Mouse (Mus musculus) embryo, embryonic 10 days (tissue): ENCODE results near the gene C1ra.
"Not testable (repeated sequence)": the region's sequence is repeated elsewhere in the genome, so short reads cannot be mapped to it uniquely, and the experiment has no call there.

Source experiments
- DNase-seq: peaks from one replicate; pipeline ENCODE4 v3.0.0-alpha.2; 2015; ENCODE audit warnings: low spot score

The C1ra gene

GRCm38 (mm10) chr6:124485414-124486144 lies 26.6 kb upstream of the C1ra start:
- peak; percentile 70 for DNase-seq

- no peak for DNase-seq
Measured at GRCm38 (mm10) chr6:124487509-124487908, 24.7 kb upstream of the C1ra start.

- no peak for DNase-seq
Measured at GRCm38 (mm10) chr6:124488952-124489351, 23.3 kb upstream of the C1ra start.

- DNase-seq = no peak
Measured at GRCm38 (mm10) chr6:124491427-124491826, 20.8 kb upstream of the C1ra start.

GRCm38 (mm10) chr6:124492842-124493561 lies 19.2 kb upstream of the C1ra start, which contains the start of gene C1rl:
Gene C1rl, plus strand, starts transcription at chr6:124493113.
- peak; percentile 85 for DNase-seq

GRCm38 (mm10) chr6:124493886-124494285 lies 18.3 kb upstream of the C1ra start:
- DNase-seq = no peak

GRCm38 (mm10) chr6:124496054-124496453 lies 16.2 kb upstream of the C1ra start:
- no peak for DNase-seq

- no peak for DNase-seq
Measured at GRCm38 (mm10) chr6:124499914-124500566, 12.2 kb upstream of the C1ra start.

- DNase-seq = no peak
Measured at GRCm38 (mm10) chr6:124501473-124501872, 10.7 kb upstream of the C1ra start.

GRCm38 (mm10) chr6:124502021-124502420 lies 10.2 kb upstream of the C1ra start:
- no peak for DNase-seq

- no peak for DNase-seq
Measured at GRCm38 (mm10) chr6:124505028-124505427, 7.2 kb upstream of the C1ra start.

- DNase-seq = no peak
Measured at GRCm38 (mm10) chr6:124506991-124507390, 5.2 kb upstream of the C1ra start.

GRCm38 (mm10) chr6:124508292-124508691 lies 3.9 kb upstream of the C1ra start:
- no peak for DNase-seq

GRCm38 (mm10) chr6:124509192-124509591 lies 3.0 kb upstream of the C1ra start:
- not testable (repeated sequence) for DNase-seq

GRCm38 (mm10) chr6:124511936-124512335 lies 269 bp upstream of the C1ra start:
- no peak for DNase-seq

- DNase-seq = not testable (repeated sequence)
Measured at GRCm38 (mm10) chr6:124517733-124518132, 5.5 kb downstream of the C1ra start.

- not testable (repeated sequence) for DNase-seq
Measured at GRCm38 (mm10) chr6:124522082-124522481, 9.9 kb downstream of the C1ra start.

- DNase-seq = no peak
Measured at GRCm38 (mm10) chr6:124527881-124528280, 15.7 kb downstream of the C1ra start.

- no peak for DNase-seq
Measured at GRCm38 (mm10) chr6:124531077-124531476, 18.9 kb downstream of the C1ra start.

- not testable (repeated sequence) for DNase-seq
Measured at GRCm38 (mm10) chr6:124536125-124536829, 24.1 kb downstream of the C1ra start.

- DNase-seq = not testable (repeated sequence)
Measured at GRCm38 (mm10) chr6:124541176-124541575, 29.0 kb downstream of the C1ra start.

GRCm38 (mm10) chr6:124542284-124542683 lies 30.1 kb downstream of the C1ra start, which contains the start of gene C1s1:
Gene C1s1, minus strand, starts transcription at chr6:124542359.
- peak; percentile 31 for DNase-seq
